Comparison of ENCODE assay signal across 8 mouse cellular contexts in genomic region chr10:52232196-52233176, GRCm38 (mm10). TPM values are rescaled to one million over a fixed set of nuclear protein-coding genes. Genes with fewer than 3 reads are reported as not detected.
DNase-seq lines count a peak whose midpoint lies in the region; ATAC-seq lines count a peak whose summit lies in the region.

No protein-coding gene starts in this region.

- H3K9me3 ChIP-seq in embryonic facial prominence, embryonic 12.5 days: no peaks in the 10 kb centered on the region
- peaks cover 9% of the 10 kb centered on the region for H3K9me3 ChIP-seq in megakaryocyte, embryonic 14.5 days

- DNase-seq in frontal cortex, postnatal 14 days (ENCODE audit: low spot score in 2 of 2): no peak
- peak; percentile 7 for DNase-seq in adrenal gland, adult 8-10 months
- DNase-seq in heart, postnatal 36 days: peak; percentile 43 to 47
- peak; percentile 57 to 72 for DNase-seq in kidney, postnatal 4 days
- DNase-seq in spleen, postnatal 36 days (ENCODE audit: low spot score in 2 of 2): peak; percentile 10 to 29

- intact Hi-C loops in heart, postnatal 36 days (cut with DNase I): loop anchor here (1.0 to 5.0 kb wide), 5 partner anchors 46 to 152 kb away; no protein-coding TSS in a partner anchor

- WGBS in embryonic facial prominence, embryonic 12.5 days: 10% methylated on average over 21 of the region's 21 CpGs

- peak overlapping the region; percentile 85 for H3K4me3 ChIP-seq in embryonic facial prominence, embryonic 12.5 days
- peak overlapping the region; percentile 93 for H3K4me3 ChIP-seq in megakaryocyte, embryonic 14.5 days (replicated peaks)

- peaks cover 6% of the 10 kb centered on the region; the same call in 1 of the 2 replicates for H3K4me1 ChIP-seq in embryonic facial prominence, embryonic 12.5 days
- H3K4me1 ChIP-seq in megakaryocyte, embryonic 14.5 days: peaks cover 22% of the 10 kb centered on the region

- no peaks in the 10 kb centered on the region for H3K36me3 ChIP-seq in embryonic facial prominence, embryonic 12.5 days
- H3K36me3 ChIP-seq in megakaryocyte, embryonic 14.5 days (replicated peaks; ENCODE audit: low read length): no peaks in the 10 kb centered on the region

- ATAC-seq in frontal cortex, adult (ENCODE audit: low TSS enrichment): peak; percentile 20; the same call in 1 of the 2 replicates
- ATAC-seq in embryonic facial prominence, embryonic 12.5 days (ENCODE audit: insufficient number of reproducible peaks, insufficient read depth, low FRiP score, low TSS enrichment): no peak

- no peak overlapping the region for H3K27ac ChIP-seq in embryonic facial prominence, embryonic 12.5 days

- H3K4me2 ChIP-seq in embryonic facial prominence, embryonic 12.5 days (replicated peaks): peak overlapping the region; percentile 72

- H3K9ac ChIP-seq in embryonic facial prominence, embryonic 12.5 days: no peak overlapping the region

- no peaks in the 10 kb centered on the region for H3K27me3 ChIP-seq in embryonic facial prominence, embryonic 12.5 days
- peaks cover 45% of the 10 kb centered on the region for H3K27me3 ChIP-seq in megakaryocyte, embryonic 14.5 days (replicated peaks)

RNA-seq across cellular contexts. Expression of gene Dcbld1, which starts 0.9 kb away (rescaled TPM):
- total RNA-seq in adrenal gland, adult 8-10 months (2022): 1 to 10 TPM; 2.5 to 3.8 (median 3.6) TPM
- 24.5 and 25.7 TPM in 2 replicates for polyA plus RNA-seq in embryonic facial prominence, embryonic 12.5 days (2016; fragmentation: Nextera tagmentation; extraction: Ambion mirVana)
- total RNA-seq in heart, postnatal 36 days (2021): 1 to 10 TPM; 3.7 to 3.8 TPM
- polyA plus RNA-seq in megakaryocyte, embryonic 14.5 days (2012; ENCODE audit: insufficient read depth, low replicate concordance): 0.39 and 0.69 TPM in 2 replicates

RNA-seq across cellular contexts. Expression of gene Ros1, which starts 37.4 kb away (rescaled TPM):
- under 1 TPM in 1 of 4 experiments, not detected in 3; 0.07 TPM for total RNA-seq in adrenal gland, adult 8-10 months (2022)
- not detected in 2 replicates for polyA plus RNA-seq in embryonic facial prominence, embryonic 12.5 days (2016; fragmentation: Nextera tagmentation; extraction: Ambion mirVana)
- total RNA-seq in heart, postnatal 36 days (2021): under 1 TPM in 1 of 2 experiments, not detected in 1; 0.03 TPM
- not detected in 2 replicates for polyA plus RNA-seq in megakaryocyte, embryonic 14.5 days (2012; ENCODE audit: insufficient read depth, low replicate concordance)

Comparison
In these comparisons a context has a peak if more than half of its experiments do, and no peak if none do; other contexts are left out.
1. DNase-seq: peak in adrenal gland, adult 8-10 months (single experiment), heart, postnatal 36 days (2 of 2), kidney, postnatal 4 days (2 of 2) and spleen, postnatal 36 days (2 of 2); none in frontal cortex, postnatal 14 days (0 of 2).